Mouse (Mus musculus): ENCODE data around the gene Pafah1b2.

DNA sequence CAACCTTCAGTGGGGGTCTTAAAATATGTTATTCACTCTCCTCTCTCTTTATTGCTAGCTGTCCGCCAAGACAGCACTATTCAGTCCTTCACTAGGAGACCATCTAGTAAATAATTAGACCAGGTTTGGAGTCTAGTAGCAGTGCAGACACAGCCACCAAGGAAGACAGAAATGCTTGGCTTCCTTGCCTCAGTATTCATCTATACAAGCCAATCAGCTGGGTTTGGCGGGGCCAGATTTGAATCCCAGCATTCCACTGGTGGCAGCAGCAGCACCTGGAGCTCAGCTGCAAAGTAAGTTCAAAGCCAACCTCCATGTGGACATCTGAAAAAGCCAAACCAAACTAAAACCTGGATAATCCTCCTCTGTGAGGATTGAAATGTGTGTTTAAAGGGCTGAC, 47.8 kb upstream of the Pafah1b2 start:
- TF ChIP-seq GATA1 (IDR thresholded peaks at IDR 0.05; ENCODE audit: borderline replicate concordance, low read length) (no peak), CTCF (IDR thresholded peaks at IDR 0.05; ENCODE audit: low read depth, low read length) (no peak), POLR2AphosphoS5 (IDR thresholded peaks at IDR 0.05; ENCODE audit: insufficient replicate concordance, low read depth, low read length) (no peak)

Data from G1E (cell line).